Mouse (Mus musculus) MEL (cell line): Measurements from ENCODE around the gene 3830406C13Rik. TPM values are rescaled to one million over a fixed set of nuclear protein-coding genes. Genes with fewer than 3 reads are reported as not detected.

ENCODE experiments used
- DNase-seq: peaks from one replicate; pipeline ENCODE4 v3.0.0; 2011; ENCODE audit warnings: low read depth, low spot score
- H3K27ac ChIP-seq: 2 replicates; pipeline ENCODE4 v1.5.1; 2012; ENCODE audit warnings: low read depth, mild to moderate bottlenecking, control low read depth, low read length, moderate library complexity; ENCODE audit not compliant: control insufficient read depth
- H3K27me3 ChIP-seq, 2 experiments: fragments of 150-350 bp in 1 of 2; sonication (generic) in 1 of 2; 2 replicates each; pipeline ENCODE4 v1.6.1; 2012; ENCODE audit warnings: low read length in 2 of 2, mild to moderate bottlenecking in 2 of 2, improper control_type of control experiment in 1 of 2, moderate library complexity in 1 of 2; ENCODE audit not compliant: insufficient read depth in 2 of 2, control insufficient read depth in 1 of 2
- H3K36me3 ChIP-seq, 2 experiments: 2 replicates each; pipeline ENCODE4 v1.6.1; 2012 to 2014; ENCODE audit warnings: low read length in 2 of 2, improper control_type of control experiment in 1 of 2, inconsistent platforms in 1 of 2, mild to moderate bottlenecking in 1 of 2; ENCODE audit not compliant: insufficient read depth in 2 of 2, control insufficient read depth in 1 of 2
- H3K4me1 ChIP-seq, 2 experiments: fragments of 150-350 bp in 1 of 2; sonication (generic) in 1 of 2; 2 replicates each; pipeline ENCODE4 v1.6.1; 2012; ENCODE audit warnings: low read length in 2 of 2, improper control_type of control experiment in 1 of 2, mild to moderate bottlenecking in 1 of 2; ENCODE audit not compliant: insufficient read depth in 2 of 2, control insufficient read depth in 1 of 2
- H3K4me3 ChIP-seq, 2 experiments: fragments of 150-350 bp in 1 of 2; sonication (generic) in 1 of 2; 2 replicates each; pipeline ENCODE4 v1.5.1; 2012; ENCODE audit warnings: low read depth in 2 of 2, low read length in 2 of 2, mild to moderate bottlenecking in 2 of 2, moderate library complexity in 2 of 2, control low read depth in 1 of 2, improper control_type of control experiment in 1 of 2; ENCODE audit not compliant: control insufficient read depth in 1 of 2, insufficient read depth in 1 of 2
- H3K79me2 ChIP-seq: 2 replicates; pipeline ENCODE4 v1.6.1; 2012; ENCODE audit warnings: mild to moderate bottlenecking, low read length, moderate library complexity; ENCODE audit not compliant: control insufficient read depth, poor library complexity, insufficient read depth
- H3K9ac ChIP-seq: 2 replicates; pipeline ENCODE4 v1.6.1; 2012; ENCODE audit warnings: low read depth, mild to moderate bottlenecking, control low read depth, low read length, moderate library complexity; ENCODE audit not compliant: control insufficient read depth, poor library complexity, severe bottlenecking
- H3K9me3 ChIP-seq: fragments of 150-350 bp; sonication (generic); replicated peaks from 2 replicates; pipeline ENCODE4 v1.6.1; 2012; ENCODE audit warnings: mild to moderate bottlenecking, low read length, improper control_type of control experiment, moderate library complexity; ENCODE audit not compliant: insufficient read depth
- BHLHE40 ChIP-seq: IDR thresholded peaks from 2 replicates; pipeline ENCODE4 v1.6.1; 2012; ENCODE audit warnings: low read depth, mild to moderate bottlenecking, inconsistent platforms, low read length, improper control_type of control experiment, borderline replicate concordance
- CHD1 ChIP-seq: IDR thresholded peaks from 2 replicates; pipeline ENCODE4 v1.6.1; 2012; ENCODE audit warnings: low read depth, mild to moderate bottlenecking, inconsistent platforms, low read length, improper control_type of control experiment
- CHD2 ChIP-seq: IDR thresholded peaks from 2 replicates; pipeline ENCODE4 v1.6.1; 2011; ENCODE audit warnings: low read length, improper control_type of control experiment
- CTCF ChIP-seq, 3 experiments: IDR thresholded peaks in 2 of 3; conservative IDR thresholded peaks in 1 of 3; 2 replicates each; pipeline ENCODE4 v1.5.1; 2011 to 2012; ENCODE audit warnings: low read length in 3 of 3, low read depth in 2 of 3, mild to moderate bottlenecking in 2 of 3, improper control_type of control experiment in 1 of 3, inconsistent platforms in 1 of 3, mixed read lengths in 1 of 3, moderate library complexity in 1 of 3; ENCODE audit not compliant: control insufficient read depth in 1 of 3, insufficient read depth in 1 of 3, poor library complexity in 1 of 3, severe bottlenecking in 1 of 3
- E2F4 ChIP-seq: IDR thresholded peaks from 2 replicates; pipeline ENCODE4 v1.6.1; 2011; ENCODE audit warnings: low read depth, low read length, improper control_type of control experiment, borderline replicate concordance
- ELF1 ChIP-seq: IDR thresholded peaks from 2 replicates; pipeline ENCODE4 v1.6.1; 2014; ENCODE audit warnings: low read depth, mild to moderate bottlenecking, inconsistent platforms, low read length, improper control_type of control experiment, moderate library complexity
- ETS1 ChIP-seq: IDR thresholded peaks from 2 replicates; pipeline ENCODE4 v1.6.1; 2012; ENCODE audit warnings: low read depth, mild to moderate bottlenecking, inconsistent platforms, low read length, improper control_type of control experiment, moderate library complexity
- GABPA ChIP-seq: IDR thresholded peaks from 2 replicates; pipeline ENCODE4 v1.6.1; 2012; ENCODE audit warnings: low read depth, mild to moderate bottlenecking, inconsistent platforms, low read length, improper control_type of control experiment, moderate library complexity
- HCFC1 ChIP-seq: IDR thresholded peaks from 2 replicates; pipeline ENCODE4 v1.6.1; 2012; ENCODE audit warnings: low read depth, mild to moderate bottlenecking, inconsistent platforms, low read length, improper control_type of control experiment, moderate library complexity
- MAFK ChIP-seq: IDR thresholded peaks from 2 replicates; pipeline ENCODE4 v1.6.1; 2011; ENCODE audit warnings: low read depth, mild to moderate bottlenecking, low read length, improper control_type of control experiment, borderline replicate concordance
- MAX ChIP-seq: IDR thresholded peaks from 2 replicates; pipeline ENCODE4 v1.6.1; 2011; ENCODE audit warnings: low read length, improper control_type of control experiment
- MAZ ChIP-seq: IDR thresholded peaks from 2 replicates; pipeline ENCODE4 v1.6.1; 2012; ENCODE audit warnings: low read depth, mild to moderate bottlenecking, inconsistent platforms, low read length, improper control_type of control experiment
- MEF2A ChIP-seq: IDR thresholded peaks from 2 replicates; pipeline ENCODE4 v1.6.1; 2014; ENCODE audit warnings: low read depth, mild to moderate bottlenecking, inconsistent platforms, low read length, improper control_type of control experiment; ENCODE audit not compliant: poor library complexity, insufficient replicate concordance, severe bottlenecking; ENCODE audit errors: extremely low read depth
- MXI1 ChIP-seq: IDR thresholded peaks from 2 replicates; pipeline ENCODE4 v1.6.1; 2011; ENCODE audit warnings: mild to moderate bottlenecking, low read depth, low read length, improper control_type of control experiment
- MYB ChIP-seq: IDR thresholded peaks from 2 replicates; pipeline ENCODE4 v1.6.1; 2011; ENCODE audit warnings: mild to moderate bottlenecking, low read depth, low read length, improper control_type of control experiment
- MYC ChIP-seq: IDR thresholded peaks from 2 replicates; pipeline ENCODE4 v1.6.1; 2011; ENCODE audit warnings: low read depth, mild to moderate bottlenecking, low read length, improper control_type of control experiment, moderate library complexity
- NELFE ChIP-seq: IDR thresholded peaks from 2 replicates; pipeline ENCODE4 v1.6.1; 2011; ENCODE audit warnings: low read depth, low read length, improper control_type of control experiment
- POLR2A ChIP-seq, 2 experiments: IDR thresholded peaks; 2 replicates each; pipeline ENCODE4 v1.6.1; 2011 to 2012; ENCODE audit warnings: low read length in 2 of 2, mild to moderate bottlenecking in 2 of 2, control low read depth in 1 of 2, improper control_type of control experiment in 1 of 2, low read depth in 1 of 2, moderate library complexity in 1 of 2; ENCODE audit not compliant: control insufficient read depth in 1 of 2, insufficient read depth in 1 of 2, poor library complexity in 1 of 2
- POLR2AphosphoS5 ChIP-seq: IDR thresholded peaks from 2 replicates; pipeline ENCODE4 v1.6.1; 2012; ENCODE audit warnings: low read depth, borderline replicate concordance, mild to moderate bottlenecking, inconsistent platforms, low read length, moderate library complexity, mixed read lengths
- RCOR1 ChIP-seq: IDR thresholded peaks from 2 replicates; pipeline ENCODE4 v1.6.1; 2012; ENCODE audit warnings: low read depth, mild to moderate bottlenecking, inconsistent platforms, low read length, improper control_type of control experiment
- SIN3A ChIP-seq: IDR thresholded peaks from 2 replicates; pipeline ENCODE4 v1.6.1; 2012; ENCODE audit warnings: low read length, improper control_type of control experiment, inconsistent platforms
- TAL1 ChIP-seq: IDR thresholded peaks from 2 replicates; pipeline ENCODE4 v1.6.1; 2012; ENCODE audit warnings: mild to moderate bottlenecking, inconsistent platforms, low read length, moderate library complexity, mixed read lengths
- TBP ChIP-seq: IDR thresholded peaks from 2 replicates; pipeline ENCODE4 v1.8.0; 2011; ENCODE audit warnings: low read depth, low read length, improper control_type of control experiment
- TCF12 ChIP-seq: IDR thresholded peaks from 2 replicates; pipeline ENCODE4 v1.6.1; 2014; ENCODE audit warnings: low read depth, mild to moderate bottlenecking, inconsistent platforms, low read length, improper control_type of control experiment, moderate library complexity
- UBTF ChIP-seq: IDR thresholded peaks from 2 replicates; pipeline ENCODE4 v1.6.1; 2012; ENCODE audit warnings: low read depth, mild to moderate bottlenecking, inconsistent platforms, low read length, improper control_type of control experiment, moderate library complexity, borderline replicate concordance; ENCODE audit not compliant: insufficient read depth
- USF1 ChIP-seq: IDR thresholded peaks from 2 replicates; pipeline ENCODE4 v1.6.1; 2014; ENCODE audit warnings: low read depth, mild to moderate bottlenecking, inconsistent platforms, low read length, improper control_type of control experiment, moderate library complexity
- USF2 ChIP-seq, 2 experiments: IDR thresholded peaks; 2 replicates each; pipeline ENCODE4 v1.6.1; 2011 to 2012; ENCODE audit warnings: improper control_type of control experiment in 2 of 2, low read length in 2 of 2, borderline replicate concordance in 1 of 2, inconsistent platforms in 1 of 2, low read depth in 1 of 2, mild to moderate bottlenecking in 1 of 2; ENCODE audit not compliant: insufficient read depth in 1 of 2
- ZC3H11A ChIP-seq: IDR thresholded peaks from 2 replicates; pipeline ENCODE4 v1.6.1; 2012; ENCODE audit warnings: low read depth, mild to moderate bottlenecking, inconsistent platforms, low read length, improper control_type of control experiment
- polyA plus RNA-seq, 2 experiments: library from polyadenylated mRNA; stranded (reverse) in 1 of 2; unstranded in 1 of 2; fragments of >175 nt in 1 of 2; fragments of >200 nt in 1 of 2; gene quantifications; 2 replicates each; pipeline versions ENCODE4 v1.2.1 to v1.2.4; 2012; ENCODE audit warnings: low replicate concordance in 2 of 2, low read depth in 1 of 2; ENCODE audit not compliant: insufficient read length in 2 of 2, insufficient read depth in 1 of 2, missing spikeins in 1 of 2
- total RNA-seq: library from RNA; depleted of rRNA; stranded (reverse); fragments of 300-350 nt; gene quantifications from 2 replicates; pipeline ENCODE4 v1.2.3, GENCODE M21; 2012

3830406C13Rik gene
- total and polyA plus RNA-seq, 3 experiments, result 6.6 to 11.0 TPM; not detected in 1

- Histone ChIP-seq H3K9me3 (no peaks in the 10 kb centered on the region), H3K79me2 (no peaks in the 10 kb centered on the region), H3K27ac (no peak overlapping the region), H3K27me3 (no peaks in the 10 kb centered on the region), H3K4me3 (no peak overlapping the region), H3K9ac (no peak overlapping the region), H3K4me1 (no peaks in the 10 kb centered on the region), H3K36me3 (no peaks in the 10 kb centered on the region)
- DNase-seq, result no peak
- TF ChIP-seq BHLHE40 (no peak), MAZ (no peak), MAX (no peak), HCFC1 (no peak), POLR2AphosphoS5 (no peak), CHD1 (no peak), MYB (no peak), RCOR1 (no peak), TAL1 (no peak), GABPA (no peak), E2F4 (no peak), TBP (no peak), ZC3H11A (no peak), MEF2A (no peak), POLR2A (IDR thresholded peaks at IDR 0.05; ENCODE audit: control insufficient read depth in 1 of 2, insufficient read depth in 1 of 2, low read depth in 1 of 2, low read length in 2 of 2, poor library complexity in 1 of 2) (no peak), ELF1 (no peak), UBTF (no peak), USF1 (no peak)
Measured at GRCm38 (mm10) chr14:12334925-12335324, 51.0 kb downstream of the 3830406C13Rik start.

- Histone ChIP-seq H3K27me3 (no peaks in the 10 kb centered on the region), H3K9me3 (no peaks in the 10 kb centered on the region), H3K4me3 (no peak overlapping the region), H3K9ac (no peak overlapping the region), H3K79me2 (no peaks in the 10 kb centered on the region), H3K4me1 (no peaks in the 10 kb centered on the region), H3K27ac (no peak overlapping the region), H3K36me3 (no peaks in the 10 kb centered on the region)
- TF ChIP-seq MAFK, result no peak
- TF ChIP-seq MXI1, result no peak
- TF ChIP-seq MYC, result no peak
- TF ChIP-seq E2F4, result no peak
- no peak for TF ChIP-seq USF2 (IDR thresholded peaks at IDR 0.05; ENCODE audit: borderline replicate concordance in 1 of 2, insufficient read depth in 1 of 2, low read depth in 1 of 2, low read length in 2 of 2)
- TF ChIP-seq CTCF (IDR thresholded peaks at IDR 0.05 in 2 of 3, conservative IDR thresholded peaks at IDR 0.05 in 1 of 3; ENCODE audit: control insufficient read depth in 1 of 3, insufficient read depth in 1 of 3, low read depth in 2 of 3, low read length in 3 of 3, poor library complexity in 1 of 3, severe bottlenecking in 1 of 3), result no peak
- no peak for TF ChIP-seq SIN3A
- no peak for TF ChIP-seq USF1
- TF ChIP-seq NELFE, result no peak
- no peak for TF ChIP-seq ETS1
- TF ChIP-seq TCF12, result no peak
- TF ChIP-seq CHD2, result no peak
- no peak for TF ChIP-seq POLR2AphosphoS5
- DNase-seq, result no peak
Measured at GRCm38 (mm10) chr14:12337421-12337997, 53.5 kb downstream of the 3830406C13Rik start.
